Mouse (Mus musculus) MEL (cell line): ENCODE results near the gene Zbtb1. TPM values are rescaled to one million over a fixed set of nuclear protein-coding genes. Genes with fewer than 3 reads are reported as not detected.

Experiments used
- DNase-seq: peaks from one replicate; pipeline ENCODE4 v3.0.0; 2011; ENCODE audit warnings: low read depth, low spot score
- H3K27ac ChIP-seq: 2 replicates; pipeline ENCODE4 v1.5.1; 2012; ENCODE audit warnings: low read depth, mild to moderate bottlenecking, control low read depth, low read length, moderate library complexity; ENCODE audit not compliant: control insufficient read depth
- H3K27me3 ChIP-seq, 2 experiments: fragments of 150-350 bp in 1 of 2; sonication (generic) in 1 of 2; 2 replicates each; pipeline ENCODE4 v1.6.1; 2012; ENCODE audit warnings: low read length in 2 of 2, mild to moderate bottlenecking in 2 of 2, improper control_type of control experiment in 1 of 2, moderate library complexity in 1 of 2; ENCODE audit not compliant: insufficient read depth in 2 of 2, control insufficient read depth in 1 of 2
- H3K36me3 ChIP-seq, 2 experiments: 2 replicates each; pipeline ENCODE4 v1.6.1; 2012 to 2014; ENCODE audit warnings: low read length in 2 of 2, improper control_type of control experiment in 1 of 2, inconsistent platforms in 1 of 2, mild to moderate bottlenecking in 1 of 2; ENCODE audit not compliant: insufficient read depth in 2 of 2, control insufficient read depth in 1 of 2
- H3K4me1 ChIP-seq, 2 experiments: fragments of 150-350 bp in 1 of 2; sonication (generic) in 1 of 2; 2 replicates each; pipeline ENCODE4 v1.6.1; 2012; ENCODE audit warnings: low read length in 2 of 2, improper control_type of control experiment in 1 of 2, mild to moderate bottlenecking in 1 of 2; ENCODE audit not compliant: insufficient read depth in 2 of 2, control insufficient read depth in 1 of 2
- H3K4me3 ChIP-seq, 2 experiments: fragments of 150-350 bp in 1 of 2; sonication (generic) in 1 of 2; 2 replicates each; pipeline ENCODE4 v1.5.1; 2012; ENCODE audit warnings: low read depth in 2 of 2, low read length in 2 of 2, mild to moderate bottlenecking in 2 of 2, moderate library complexity in 2 of 2, control low read depth in 1 of 2, improper control_type of control experiment in 1 of 2; ENCODE audit not compliant: control insufficient read depth in 1 of 2, insufficient read depth in 1 of 2
- H3K79me2 ChIP-seq: 2 replicates; pipeline ENCODE4 v1.6.1; 2012; ENCODE audit warnings: mild to moderate bottlenecking, low read length, moderate library complexity; ENCODE audit not compliant: control insufficient read depth, poor library complexity, insufficient read depth
- H3K9ac ChIP-seq: 2 replicates; pipeline ENCODE4 v1.6.1; 2012; ENCODE audit warnings: low read depth, mild to moderate bottlenecking, control low read depth, low read length, moderate library complexity; ENCODE audit not compliant: control insufficient read depth, poor library complexity, severe bottlenecking
- H3K9me3 ChIP-seq: fragments of 150-350 bp; sonication (generic); replicated peaks from 2 replicates; pipeline ENCODE4 v1.6.1; 2012; ENCODE audit warnings: mild to moderate bottlenecking, low read length, improper control_type of control experiment, moderate library complexity; ENCODE audit not compliant: insufficient read depth
- CHD1 ChIP-seq: IDR thresholded peaks from 2 replicates; pipeline ENCODE4 v1.6.1; 2012; ENCODE audit warnings: low read depth, mild to moderate bottlenecking, inconsistent platforms, low read length, improper control_type of control experiment
- E2F4 ChIP-seq: IDR thresholded peaks from 2 replicates; pipeline ENCODE4 v1.6.1; 2011; ENCODE audit warnings: low read depth, low read length, improper control_type of control experiment, borderline replicate concordance
- ELF1 ChIP-seq: IDR thresholded peaks from 2 replicates; pipeline ENCODE4 v1.6.1; 2014; ENCODE audit warnings: low read depth, mild to moderate bottlenecking, inconsistent platforms, low read length, improper control_type of control experiment, moderate library complexity
- GABPA ChIP-seq: IDR thresholded peaks from 2 replicates; pipeline ENCODE4 v1.6.1; 2012; ENCODE audit warnings: low read depth, mild to moderate bottlenecking, inconsistent platforms, low read length, improper control_type of control experiment, moderate library complexity
- GATA1 ChIP-seq: IDR thresholded peaks from 2 replicates; pipeline ENCODE4 v1.6.1; 2011; ENCODE audit warnings: low read depth, low read length, improper control_type of control experiment
- HCFC1 ChIP-seq: IDR thresholded peaks from 2 replicates; pipeline ENCODE4 v1.6.1; 2012; ENCODE audit warnings: low read depth, mild to moderate bottlenecking, inconsistent platforms, low read length, improper control_type of control experiment, moderate library complexity
- JUND ChIP-seq: IDR thresholded peaks from 2 replicates; pipeline ENCODE4 v1.6.1; 2011; ENCODE audit warnings: low read depth, mild to moderate bottlenecking, improper control_type of control experiment, low read length
- KAT2A ChIP-seq: conservative IDR thresholded peaks from 2 replicates; pipeline ENCODE4 v1.6.1; 2012; ENCODE audit warnings: low read depth, low read length, improper control_type of control experiment, inconsistent platforms
- MAX ChIP-seq: IDR thresholded peaks from 2 replicates; pipeline ENCODE4 v1.6.1; 2011; ENCODE audit warnings: low read length, improper control_type of control experiment
- MEF2A ChIP-seq: IDR thresholded peaks from 2 replicates; pipeline ENCODE4 v1.6.1; 2014; ENCODE audit warnings: low read depth, mild to moderate bottlenecking, inconsistent platforms, low read length, improper control_type of control experiment; ENCODE audit not compliant: poor library complexity, insufficient replicate concordance, severe bottlenecking; ENCODE audit errors: extremely low read depth
- MXI1 ChIP-seq: IDR thresholded peaks from 2 replicates; pipeline ENCODE4 v1.6.1; 2011; ENCODE audit warnings: mild to moderate bottlenecking, low read depth, low read length, improper control_type of control experiment
- MYB ChIP-seq: IDR thresholded peaks from 2 replicates; pipeline ENCODE4 v1.6.1; 2011; ENCODE audit warnings: mild to moderate bottlenecking, low read depth, low read length, improper control_type of control experiment
- MYC ChIP-seq: IDR thresholded peaks from 2 replicates; pipeline ENCODE4 v1.6.1; 2011; ENCODE audit warnings: low read depth, mild to moderate bottlenecking, low read length, improper control_type of control experiment, moderate library complexity
- RAD21 ChIP-seq: IDR thresholded peaks from 2 replicates; pipeline ENCODE4 v1.6.1; 2011; ENCODE audit warnings: mild to moderate bottlenecking, low read depth, low read length, improper control_type of control experiment
- RCOR1 ChIP-seq: IDR thresholded peaks from 2 replicates; pipeline ENCODE4 v1.6.1; 2012; ENCODE audit warnings: low read depth, mild to moderate bottlenecking, inconsistent platforms, low read length, improper control_type of control experiment
- SIN3A ChIP-seq: IDR thresholded peaks from 2 replicates; pipeline ENCODE4 v1.6.1; 2012; ENCODE audit warnings: low read length, improper control_type of control experiment, inconsistent platforms
- TAL1 ChIP-seq: IDR thresholded peaks from 2 replicates; pipeline ENCODE4 v1.6.1; 2012; ENCODE audit warnings: mild to moderate bottlenecking, inconsistent platforms, low read length, moderate library complexity, mixed read lengths
- TCF12 ChIP-seq: IDR thresholded peaks from 2 replicates; pipeline ENCODE4 v1.6.1; 2014; ENCODE audit warnings: low read depth, mild to moderate bottlenecking, inconsistent platforms, low read length, improper control_type of control experiment, moderate library complexity
- UBTF ChIP-seq: IDR thresholded peaks from 2 replicates; pipeline ENCODE4 v1.6.1; 2012; ENCODE audit warnings: low read depth, mild to moderate bottlenecking, inconsistent platforms, low read length, improper control_type of control experiment, moderate library complexity, borderline replicate concordance; ENCODE audit not compliant: insufficient read depth
- USF1 ChIP-seq: IDR thresholded peaks from 2 replicates; pipeline ENCODE4 v1.6.1; 2014; ENCODE audit warnings: low read depth, mild to moderate bottlenecking, inconsistent platforms, low read length, improper control_type of control experiment, moderate library complexity
- USF2 ChIP-seq, 2 experiments: IDR thresholded peaks; 2 replicates each; pipeline ENCODE4 v1.6.1; 2011 to 2012; ENCODE audit warnings: improper control_type of control experiment in 2 of 2, low read length in 2 of 2, borderline replicate concordance in 1 of 2, inconsistent platforms in 1 of 2, low read depth in 1 of 2, mild to moderate bottlenecking in 1 of 2; ENCODE audit not compliant: insufficient read depth in 1 of 2
- ZC3H11A ChIP-seq: IDR thresholded peaks from 2 replicates; pipeline ENCODE4 v1.6.1; 2012; ENCODE audit warnings: low read depth, mild to moderate bottlenecking, inconsistent platforms, low read length, improper control_type of control experiment
- polyA plus RNA-seq, 2 experiments: library from polyadenylated mRNA; stranded (reverse) in 1 of 2; unstranded in 1 of 2; fragments of >175 nt in 1 of 2; fragments of >200 nt in 1 of 2; gene quantifications; 2 replicates each; pipeline versions ENCODE4 v1.2.1 to v1.2.4; 2012; ENCODE audit warnings: low replicate concordance in 2 of 2, low read depth in 1 of 2; ENCODE audit not compliant: insufficient read length in 2 of 2, insufficient read depth in 1 of 2, missing spikeins in 1 of 2
- total RNA-seq: library from RNA; depleted of rRNA; stranded (reverse); fragments of 300-350 nt; gene quantifications from 2 replicates; pipeline ENCODE4 v1.2.3, GENCODE M21; 2012

Gene Zbtb1
- total and polyA plus RNA-seq, 3 experiments = 5.1 to 7.0 TPM; not detected in 1

DNA sequence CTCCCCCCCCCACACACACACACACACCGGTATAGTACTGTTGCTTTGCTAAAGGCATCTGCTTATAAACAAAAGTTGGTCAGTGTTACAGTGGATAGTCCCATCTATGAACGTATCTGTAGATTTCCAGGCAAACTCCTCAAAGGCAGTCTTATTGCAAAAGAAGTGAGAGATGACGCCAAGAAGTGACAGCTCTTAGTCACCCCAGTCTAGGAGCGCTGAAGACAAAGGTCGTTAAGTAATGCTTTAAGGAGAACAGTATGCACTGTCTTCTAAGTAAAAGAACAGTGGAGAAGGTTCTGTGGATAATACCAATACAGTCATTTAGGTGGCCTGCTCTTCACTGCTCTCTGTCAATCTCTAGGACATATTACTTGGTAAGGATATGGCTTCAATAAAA is 22.9 kb downstream of the Zbtb1 start:
- TF ChIP-seq ELF1 (no peak), GABPA (no peak), KAT2A (no peak), E2F4 (no peak), ZC3H11A (no peak), HCFC1 (no peak), UBTF (no peak), SIN3A (no peak), MXI1 (no peak)
- H3K27ac ChIP-seq = no peak overlapping the region
- no peak for DNase-seq
- H3K79me2 ChIP-seq = 0 out of 2 replicates have a peak, but pooled peaks cover 1% of the 10 kb centered on the region
- H3K27me3 ChIP-seq = no peaks in the 10 kb centered on the region
- H3K4me1 ChIP-seq = peaks cover 17 to 20% of the 10 kb centered on the region in 2 experiments
- H3K36me3 ChIP-seq = peaks cover 8 to 38% of the 10 kb centered on the region in 2 experiments
- H3K9ac ChIP-seq = no peak overlapping the region
- H3K4me3 ChIP-seq = no peak overlapping the region
- H3K9me3 ChIP-seq = no peaks in the 10 kb centered on the region

DNA sequence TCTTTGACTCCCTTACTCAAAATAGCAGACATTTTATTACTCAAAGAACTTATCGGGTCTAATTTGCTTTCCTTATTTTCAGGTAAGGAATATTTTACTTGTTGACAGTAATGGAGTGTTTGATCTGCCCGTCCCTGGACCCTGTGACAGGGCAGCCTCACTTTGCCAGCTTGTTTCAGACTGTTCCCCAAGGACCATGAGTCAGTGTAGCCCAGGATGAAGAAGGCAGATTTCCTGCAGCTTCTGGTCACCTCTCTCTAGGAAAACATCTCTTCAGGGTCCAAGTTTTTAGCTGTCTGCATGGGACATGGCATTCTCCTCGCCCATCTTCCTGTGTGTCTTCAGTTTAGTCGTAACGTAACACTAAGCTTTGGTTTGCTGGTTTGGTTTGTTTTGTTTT is 27.2 kb downstream of the Zbtb1 start:
- TF ChIP-seq E2F4 = no peak
- TF ChIP-seq USF2 (IDR thresholded peaks at IDR 0.05; ENCODE audit: borderline replicate concordance in 1 of 2, insufficient read depth in 1 of 2, low read depth in 1 of 2, low read length in 2 of 2) = no peak
- no peak for TF ChIP-seq TCF12
- no peak for TF ChIP-seq MYC
- no peak for TF ChIP-seq CHD1
- no peak for TF ChIP-seq TAL1
- no peak for TF ChIP-seq RCOR1
- no peak for TF ChIP-seq SIN3A
- no peak for TF ChIP-seq JUND
- no peak for TF ChIP-seq GATA1
- no peak for TF ChIP-seq MAX
- no peak for TF ChIP-seq MYB
- no peak for TF ChIP-seq USF1
- TF ChIP-seq MEF2A = no peak
- no peak for TF ChIP-seq RAD21
- TF ChIP-seq, all 39 proteins: peak for 0
- no peak overlapping the region for H3K4me3 ChIP-seq
- DNase-seq = no peak
- H3K79me2 ChIP-seq = no peaks in the 10 kb centered on the region
- H3K4me1 ChIP-seq = no peaks in the 10 kb centered on the region
- no peaks in the 10 kb centered on the region for H3K9me3 ChIP-seq
- no peaks in the 10 kb centered on the region for H3K27me3 ChIP-seq
- H3K9ac ChIP-seq = no peak overlapping the region
- H3K36me3 ChIP-seq = peaks cover 0 to 2% of the 10 kb centered on the region in 2 experiments; a peak in 1 of 4 replicates
- H3K27ac ChIP-seq = no peak overlapping the region
